Mouse (Mus musculus) limb, embryonic 13.5 days (tissue): Measurements from ENCODE around the gene Cbfb. TPM values are rescaled to one million over a fixed set of nuclear protein-coding genes. Genes with fewer than 3 reads are reported as not detected.
A peak's percentile ranks its signal among the peaks of the same experiment; 100 is the strongest.
"Not testable (repeated sequence)": the region's sequence is repeated elsewhere in the genome, so short reads cannot be mapped to it uniquely, and the experiment has no call there.

Experiments used
- ATAC-seq: fragments of 200-750 bp; cut with Nextera tagmentation; 2 replicates; pipeline ENCODE4 v1.8.0; 2017; ENCODE audit warnings: low read depth, moderate number of reproducible peaks, moderate TSS enrichment; ENCODE audit not compliant: low FRiP score
- H3K27ac ChIP-seq: fragments of 300-500 bp; sonication (generic); 2 replicates; pipeline ENCODE4 v1.5.1; 2015; ENCODE audit warnings: inconsistent platforms, mild to moderate bottlenecking, moderate library complexity
- H3K27me3 ChIP-seq: fragments of 300-500 bp; sonication (generic); 2 replicates; pipeline ENCODE4 v1.6.1; 2015; ENCODE audit warnings: mild to moderate bottlenecking, inconsistent platforms
- H3K36me3 ChIP-seq: fragments of 300-500 bp; sonication (generic); 2 replicates; pipeline ENCODE4 v1.6.1; 2015; ENCODE audit warnings: inconsistent platforms, mild to moderate bottlenecking, moderate library complexity
- H3K4me1 ChIP-seq: fragments of 300-500 bp; sonication (generic); 2 replicates; pipeline ENCODE4 v1.6.1; 2015; ENCODE audit warnings: inconsistent platforms
- H3K4me2 ChIP-seq: fragments of 300-500 bp; sonication (generic); replicated peaks from 2 replicates; pipeline ENCODE4 v1.6.1; 2015; ENCODE audit warnings: inconsistent platforms, mild to moderate bottlenecking, moderate library complexity
- H3K4me3 ChIP-seq: fragments of 300-500 bp; sonication (generic); 2 replicates; pipeline ENCODE4 v1.5.1; 2015; ENCODE audit warnings: moderate library complexity, mild to moderate bottlenecking, inconsistent platforms
- H3K9ac ChIP-seq: fragments of 300-500 bp; sonication (generic); 2 replicates; pipeline ENCODE4 v1.6.1; 2015; ENCODE audit warnings: mild to moderate bottlenecking, inconsistent platforms
- H3K9me3 ChIP-seq: fragments of 300-500 bp; sonication (generic); 2 replicates; pipeline ENCODE4 v1.6.1; 2016; ENCODE audit warnings: inconsistent platforms
- WGBS: fragments of 180-500 bp; shearing (Covaris S2); methylation state at CpG from one replicate; pipeline ENCODE4 v1.1.7; 2015; 5-methylcytosine and 5-hydroxymethylcytosine counted together
- polyA plus RNA-seq: library from polyadenylated mRNA; unstranded; fragments of >200 nt; fragmentation: Nextera tagmentation; extraction: Ambion mirVana; gene quantifications from 2 replicates; pipeline ENCODE4 v1.2.1, GENCODE M21; 2015

Gene Cbfb
- polyA plus RNA-seq, 1 experiment from 2014 or later, result 97.1 TPM

DNA sequence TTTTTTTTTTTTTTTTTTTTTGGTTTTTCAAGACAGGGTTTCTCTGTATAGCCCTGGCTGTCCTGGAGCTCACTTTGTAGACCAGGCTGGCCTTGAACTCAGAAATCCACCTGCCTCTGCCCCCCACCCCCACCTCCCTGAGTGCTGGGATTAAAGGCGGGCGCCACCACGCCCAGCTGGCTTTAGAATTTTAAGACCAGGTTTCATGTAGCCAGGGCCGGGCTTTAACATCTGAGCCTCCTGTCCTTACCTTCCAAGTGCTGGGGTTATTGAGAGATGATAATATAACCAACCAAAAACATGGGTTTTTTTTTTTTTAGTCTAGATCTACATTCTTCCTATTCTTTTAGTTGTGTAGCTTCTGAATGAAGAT is 61.8 kb downstream of the Cbfb start:
- ATAC-seq, H3K27me3 ChIP-seq, H3K9me3 ChIP-seq, H3K27ac ChIP-seq, H3K9ac ChIP-seq, H3K4me2 ChIP-seq, H3K4me3 ChIP-seq, H3K4me1 ChIP-seq: not testable (repeated sequence)
- H3K36me3 ChIP-seq, result peaks cover 24% of the 10 kb centered on the region
- 79% methylated on average over 4 of the region's 4 CpGs for WGBS

DNA sequence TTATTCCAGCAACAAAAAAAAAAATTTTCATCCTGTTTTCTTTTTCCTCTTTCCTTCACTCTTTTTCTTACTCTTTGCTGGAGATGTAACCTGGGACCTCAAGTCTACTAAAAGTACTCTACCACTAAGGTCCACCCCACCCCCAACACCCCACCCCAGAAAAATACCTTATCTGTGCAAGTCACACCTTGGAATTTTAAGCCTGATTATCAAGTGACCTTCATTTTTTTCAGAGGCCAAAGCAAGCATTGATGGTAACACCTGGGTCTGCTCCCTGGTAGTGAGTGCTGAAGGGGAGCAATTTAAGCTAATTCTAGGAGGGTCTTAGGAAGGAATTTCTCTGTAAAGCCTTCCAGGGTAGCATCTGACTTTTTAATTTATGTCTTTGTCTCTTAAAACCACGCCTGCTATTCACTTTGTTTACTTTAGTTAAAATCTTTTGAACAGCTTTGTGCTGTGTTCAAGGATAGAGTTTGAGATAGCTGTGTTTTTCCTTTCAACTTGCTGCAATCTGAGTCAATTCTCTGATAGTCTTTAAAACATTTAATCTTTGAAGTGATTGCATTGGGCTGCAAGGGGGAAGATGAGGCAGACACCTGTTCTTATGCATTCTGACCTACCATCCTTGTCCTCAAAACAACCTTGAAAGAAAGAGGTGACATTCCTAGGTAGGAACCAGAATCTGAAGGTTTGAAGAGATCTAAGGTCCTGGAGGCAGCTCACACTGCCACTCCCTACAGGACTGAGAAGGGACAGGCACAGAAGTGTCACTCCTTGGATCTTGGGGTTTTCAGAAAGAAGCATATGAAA is 62.9 kb downstream of the Cbfb start:
- WGBS, result 49% methylated on average over 1 of the region's 1 CpGs
- Histone ChIP-seq H3K4me3 (no peak overlapping the region), H3K36me3 (peaks cover 27% of the 10 kb centered on the region), H3K27me3 (no peaks in the 10 kb centered on the region), H3K9me3 (no peaks in the 10 kb centered on the region), H3K27ac (no peak overlapping the region), H3K4me1 (no peaks in the 10 kb centered on the region), H3K4me2 (no peak overlapping the region), H3K9ac (no peak overlapping the region)
- ATAC-seq, result no peak

DNA sequence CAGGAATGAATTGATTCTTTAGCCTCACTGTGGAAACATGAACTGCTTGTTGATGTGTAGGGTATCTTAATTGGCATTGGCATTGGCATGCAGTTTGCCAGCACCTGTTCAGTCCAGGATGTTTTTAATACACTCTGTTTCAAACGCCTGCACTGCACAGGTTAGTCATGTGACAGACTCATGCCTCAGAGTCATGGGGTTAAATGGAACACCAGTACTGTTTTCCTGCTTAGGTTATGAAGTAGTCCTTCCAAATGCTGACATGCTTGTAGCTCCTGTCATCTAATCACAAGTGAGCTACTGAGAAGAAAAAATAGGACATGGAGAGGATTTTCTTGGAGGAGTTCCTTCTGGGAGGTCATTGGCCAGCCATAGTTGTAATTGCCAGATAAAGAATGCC is 64.7 kb downstream of the Cbfb start:
- H3K9ac ChIP-seq, result no peak overlapping the region
- 68% methylated on average over 1 of the region's 1 CpGs for WGBS
- H3K27me3 ChIP-seq, result no peaks in the 10 kb centered on the region
- ATAC-seq, result no peak
- no peaks in the 10 kb centered on the region for H3K4me1 ChIP-seq
- H3K27ac ChIP-seq, result no peak overlapping the region
- peaks cover 43% of the 10 kb centered on the region for H3K36me3 ChIP-seq
- no peak overlapping the region for H3K4me3 ChIP-seq
- no peak overlapping the region for H3K4me2 ChIP-seq
- no peaks in the 10 kb centered on the region for H3K9me3 ChIP-seq

DNA sequence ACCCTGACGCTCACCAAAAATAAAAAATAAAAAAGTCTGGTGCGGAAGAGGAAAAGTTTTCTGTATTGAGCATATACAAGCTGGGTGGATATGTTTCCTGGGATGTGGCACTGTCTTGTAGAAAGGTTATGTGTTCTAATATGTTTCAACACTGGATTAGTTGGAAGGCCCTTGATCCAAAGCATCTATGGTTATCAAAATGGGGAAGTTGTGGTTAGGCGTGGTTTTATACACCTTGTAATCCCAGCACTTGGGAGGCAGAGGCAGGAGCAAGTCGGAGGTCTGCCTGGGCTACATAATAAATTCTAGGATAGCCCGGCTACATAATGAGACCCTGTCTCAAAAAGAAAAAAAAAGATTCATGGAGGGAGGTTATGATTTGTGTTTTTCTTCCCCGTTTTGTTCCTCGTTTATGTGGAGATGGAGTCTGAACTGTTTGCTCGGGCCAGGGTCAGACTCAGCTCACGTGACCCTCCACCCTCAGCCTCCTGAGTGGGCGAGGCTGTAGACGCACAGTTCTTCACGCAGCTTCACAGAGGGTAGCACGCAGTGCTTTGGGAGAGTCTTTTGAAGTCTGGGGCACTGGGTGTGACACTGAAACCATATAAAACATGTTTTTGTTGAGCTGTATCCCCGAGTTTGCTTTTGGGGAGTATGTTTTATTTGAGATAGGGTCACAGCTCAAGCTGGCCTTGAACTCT is 67.1 kb downstream of the Cbfb start:
- Histone ChIP-seq H3K27me3 (no peaks in the 10 kb centered on the region), H3K36me3 (peaks cover 64% of the 10 kb centered on the region), H3K4me3 (no peak overlapping the region), H3K4me1 (no peaks in the 10 kb centered on the region), H3K4me2 (no peak overlapping the region), H3K27ac (no peak overlapping the region), H3K9me3 (no peaks in the 10 kb centered on the region), H3K9ac (no peak overlapping the region)
- 94% methylated on average over 14 of the region's 14 CpGs for WGBS
- ATAC-seq, result no peak

DNA sequence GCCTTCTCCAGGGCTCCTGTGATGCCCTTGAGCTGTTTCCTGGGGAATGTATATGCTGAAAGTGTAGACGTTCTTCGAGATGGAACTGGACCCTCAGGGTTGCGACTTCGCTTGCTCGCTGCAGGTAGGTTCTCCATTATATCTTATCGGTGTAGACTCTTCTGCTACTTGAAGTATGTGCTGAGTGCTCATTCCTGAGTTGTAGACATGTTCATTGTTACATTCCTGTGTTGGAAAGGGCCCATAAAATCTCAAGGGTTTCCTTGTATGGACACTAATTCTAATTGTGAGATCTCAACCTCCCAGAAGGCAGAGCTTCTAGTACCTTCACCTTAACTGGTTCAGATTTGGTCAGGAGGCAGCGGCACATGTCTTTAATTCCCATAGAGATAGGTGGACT is 70.5 kb downstream of the Cbfb start:
- no peaks in the 10 kb centered on the region for H3K27me3 ChIP-seq
- no peak for ATAC-seq
- no peaks in the 10 kb centered on the region for H3K9me3 ChIP-seq
- no peak overlapping the region for H3K4me3 ChIP-seq
- 97% methylated on average over 7 of the region's 7 CpGs for WGBS
- no peak overlapping the region for H3K4me2 ChIP-seq
- H3K27ac ChIP-seq, result no peak overlapping the region
- no peaks in the 10 kb centered on the region for H3K4me1 ChIP-seq
- peaks cover 56% of the 10 kb centered on the region for H3K36me3 ChIP-seq
- no peak overlapping the region for H3K9ac ChIP-seq

DNA sequence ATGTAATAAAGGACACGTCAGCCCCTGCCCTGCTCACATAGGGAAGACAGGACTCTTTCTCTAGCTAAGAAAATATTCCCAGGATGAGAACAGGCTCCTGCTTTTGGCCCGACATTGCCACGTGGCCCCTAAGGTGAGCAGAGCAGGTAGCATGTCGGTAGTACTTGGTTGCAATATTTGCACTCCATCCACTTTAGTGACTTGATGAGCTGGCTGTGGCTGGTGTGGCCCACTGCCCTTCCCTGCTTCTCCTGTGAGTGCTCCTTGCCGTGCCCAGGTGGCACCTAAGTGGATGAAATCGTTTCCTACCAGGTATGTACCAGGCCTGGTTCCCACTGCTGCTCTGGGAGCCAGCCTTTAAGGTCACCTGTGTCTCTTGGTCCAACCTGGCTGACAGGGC is 81.5 kb downstream of the Cbfb start:
- H3K4me1 ChIP-seq, result peaks cover 20% of the 10 kb centered on the region
- WGBS, result 91% methylated on average over 6 of the region's 6 CpGs
- ATAC-seq, result no peak

DNA sequence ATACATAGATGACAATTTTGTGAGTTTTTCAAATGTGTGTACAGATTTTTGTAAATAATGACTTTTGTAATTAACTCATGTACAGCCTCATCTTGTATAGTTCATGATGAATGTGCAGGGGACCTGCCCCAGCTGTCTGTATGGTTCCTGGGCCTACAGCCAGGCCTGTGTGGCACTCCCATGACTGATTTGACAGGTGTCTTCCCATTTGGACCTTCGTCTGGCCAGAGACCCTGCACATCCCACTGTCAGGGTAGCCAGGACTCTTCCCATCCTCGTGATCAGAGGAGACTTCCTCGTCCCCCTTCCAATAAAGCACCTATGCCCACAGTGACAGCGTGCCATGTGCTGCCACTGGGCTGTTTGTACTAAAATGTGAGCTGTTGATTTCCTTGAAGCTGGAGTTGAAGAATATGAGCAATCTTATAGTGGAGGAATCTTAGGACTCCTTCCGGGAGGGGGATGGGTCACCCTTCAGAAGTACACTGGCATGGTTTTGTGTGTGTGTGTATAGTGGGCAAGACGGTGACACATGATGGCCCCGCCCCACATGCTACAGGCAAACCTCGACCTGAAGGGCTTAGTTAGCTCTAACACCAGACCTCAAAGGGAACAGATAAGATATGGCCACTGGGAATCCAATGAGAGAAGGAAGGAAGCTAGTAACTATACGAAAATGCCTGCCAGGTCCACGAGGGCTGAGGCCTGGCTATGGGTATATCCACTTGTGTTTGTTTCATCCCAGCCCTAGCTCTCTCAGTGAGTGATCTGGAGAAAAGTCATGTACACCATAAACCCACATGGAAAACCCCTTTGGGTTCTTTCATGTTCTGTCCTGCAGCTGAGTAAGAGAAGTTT is 82.4 kb downstream of the Cbfb start:
- Histone ChIP-seq H3K4me2 (peak overlapping the region; percentile 90), H3K36me3 (peaks cover 53% of the 10 kb centered on the region), H3K9me3 (no peaks in the 10 kb centered on the region), H3K27ac (no peak overlapping the region), H3K9ac (0 out of 2 replicates have a peak overlapping the region, but pooled peaks have one; percentile 76), H3K4me3 (no peak overlapping the region), H3K4me1 (peaks cover 20% of the 10 kb centered on the region), H3K27me3 (peaks cover 21% of the 10 kb centered on the region)
- WGBS, result 87% methylated on average over 10 of the region's 10 CpGs
- no peak for ATAC-seq

More for the DNA sequence above, 81.5 kb downstream of the Cbfb start:
- Histone ChIP-seq H3K9ac (no peak overlapping the region), H3K4me2 (no peak overlapping the region), H3K9me3 (no peaks in the 10 kb centered on the region), H3K4me3 (no peak overlapping the region), H3K27ac (no peak overlapping the region), H3K36me3 (peaks cover 60% of the 10 kb centered on the region), H3K27me3 (peaks cover 13% of the 10 kb centered on the region)

DNA sequence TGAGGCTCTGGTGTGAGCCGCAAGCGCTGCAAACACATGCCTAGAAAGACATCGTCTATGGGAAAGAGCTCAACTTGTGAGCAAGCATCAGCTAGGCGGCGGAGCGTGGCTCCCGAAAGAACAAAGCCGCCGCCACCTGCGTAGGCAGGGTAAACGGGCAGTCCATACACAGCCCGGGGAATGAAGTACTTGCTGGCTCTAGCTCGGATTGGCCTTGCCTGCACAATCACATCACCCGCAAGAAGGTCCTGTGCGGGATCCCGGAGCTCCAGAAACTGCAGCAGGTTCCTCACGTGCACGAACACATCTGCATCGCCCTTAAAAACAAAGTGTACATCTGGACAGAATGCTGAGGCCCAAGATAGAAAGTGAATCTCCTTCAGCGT is 83.3 kb downstream of the Cbfb start:
- Histone ChIP-seq H3K4me1 (peaks cover 23% of the 10 kb centered on the region), H3K4me3 (peak overlapping the region; percentile 63), H3K9me3 (no peaks in the 10 kb centered on the region), H3K9ac (peak overlapping the region; percentile 76), H3K27ac (no peak overlapping the region; the same call in 1 of the 2 replicates), H3K36me3 (peaks cover 44% of the 10 kb centered on the region), H3K27me3 (peaks cover 30% of the 10 kb centered on the region), H3K4me2 (peak overlapping the region; percentile 90)
- no peak for ATAC-seq
- WGBS, result 35% methylated on average over 20 of the region's 20 CpGs

DNA sequence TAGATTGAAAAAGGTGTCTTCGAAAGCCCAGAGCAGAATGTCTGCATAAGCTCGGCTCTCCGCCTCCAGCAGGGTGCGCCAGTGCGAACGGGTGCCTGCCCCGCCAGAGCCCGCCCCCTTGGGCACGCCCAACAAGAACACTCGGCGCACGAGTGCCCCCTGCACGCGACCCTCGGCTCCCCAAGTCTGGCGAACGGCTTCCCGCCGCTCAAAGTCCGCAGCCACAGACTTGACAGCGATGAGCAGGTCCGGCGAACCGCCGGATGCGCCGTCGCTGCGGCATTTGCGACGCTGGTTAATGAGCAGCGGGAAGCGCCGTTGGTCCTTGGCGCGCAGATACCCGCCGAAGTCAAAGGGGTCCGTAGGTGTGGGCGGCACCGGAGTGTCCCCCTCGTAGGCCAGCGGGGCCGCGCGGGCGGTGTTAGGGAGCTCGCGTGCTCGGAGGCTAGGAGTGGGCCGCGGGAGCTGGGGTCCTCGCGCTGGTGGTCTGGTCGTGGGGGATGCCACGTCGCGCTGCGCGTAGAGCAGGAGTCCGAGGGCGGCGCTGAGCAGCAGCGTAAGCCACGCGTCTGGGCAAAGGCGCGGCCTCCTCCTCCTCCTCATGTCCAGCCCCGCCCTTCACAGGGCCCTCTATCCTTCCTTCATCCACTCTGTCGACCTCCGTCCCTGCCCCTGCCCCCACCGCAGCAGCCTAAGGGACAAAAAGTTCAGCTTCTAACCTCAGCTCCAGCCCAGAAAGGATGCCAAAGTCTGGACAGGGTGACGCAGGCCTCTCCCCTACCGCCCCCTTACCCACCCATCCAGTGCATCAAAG is 83.9 kb downstream of the Cbfb start:
- peaks cover 38% of the 10 kb centered on the region for H3K36me3 ChIP-seq
- under 1% methylated on average over 73 of the region's 74 CpGs for WGBS
- no peaks in the 10 kb centered on the region for H3K9me3 ChIP-seq
- peak; percentile 87 for ATAC-seq
- H3K4me2 ChIP-seq, result peak overlapping the region; percentile 90
- H3K4me3 ChIP-seq, result peak overlapping the region; percentile 63
- peaks cover 36% of the 10 kb centered on the region for H3K27me3 ChIP-seq
- H3K9ac ChIP-seq, result peak overlapping the region; percentile 76
- peaks cover 29% of the 10 kb centered on the region for H3K4me1 ChIP-seq
- H3K27ac ChIP-seq, result peak overlapping the region; percentile 84

DNA sequence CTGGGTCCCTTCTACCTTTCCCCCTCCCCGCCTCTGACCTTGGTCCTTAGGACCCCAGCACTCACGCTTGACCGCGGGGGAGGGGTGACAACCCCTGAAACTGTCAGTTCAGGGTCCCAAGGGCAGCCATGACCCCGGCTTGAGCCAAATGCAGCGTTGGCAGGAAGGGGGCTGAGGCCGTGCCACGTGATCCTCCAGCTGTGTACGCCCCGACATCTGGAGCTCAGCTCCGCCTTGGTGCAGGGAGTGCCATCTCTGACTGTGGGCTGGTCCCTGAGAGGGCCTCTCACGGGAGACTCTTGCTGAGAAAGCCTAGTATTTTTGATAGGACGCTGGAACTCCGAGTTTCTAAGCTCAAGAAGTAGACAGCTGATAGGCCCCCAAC is 84.5 kb downstream of the Cbfb start, which contains the start of gene B3gnt9:
TSS of gene B3gnt9 (minus strand) at position 188 of the 385 bp plus-strand sequence.
- H3K27ac ChIP-seq, result peak within 1 kb of the TSS; percentile 84
- 1% methylated on average over 14 of the region's 14 CpGs for WGBS
- H3K9ac ChIP-seq, result peak within 1 kb of the TSS; percentile 76
- no peaks in the 10 kb centered on the region for H3K9me3 ChIP-seq
- H3K4me1 ChIP-seq, result peaks cover 35% of the 10 kb centered on the region
- H3K4me3 ChIP-seq, result peak within 1 kb of the TSS; percentile 63
- peaks cover 32% of the 10 kb centered on the region for H3K36me3 ChIP-seq
- H3K27me3 ChIP-seq, result peaks cover 42% of the 10 kb centered on the region
- ATAC-seq, result peak; percentile 77
- peak within 1 kb of the TSS; percentile 90 for H3K4me2 ChIP-seq

DNA sequence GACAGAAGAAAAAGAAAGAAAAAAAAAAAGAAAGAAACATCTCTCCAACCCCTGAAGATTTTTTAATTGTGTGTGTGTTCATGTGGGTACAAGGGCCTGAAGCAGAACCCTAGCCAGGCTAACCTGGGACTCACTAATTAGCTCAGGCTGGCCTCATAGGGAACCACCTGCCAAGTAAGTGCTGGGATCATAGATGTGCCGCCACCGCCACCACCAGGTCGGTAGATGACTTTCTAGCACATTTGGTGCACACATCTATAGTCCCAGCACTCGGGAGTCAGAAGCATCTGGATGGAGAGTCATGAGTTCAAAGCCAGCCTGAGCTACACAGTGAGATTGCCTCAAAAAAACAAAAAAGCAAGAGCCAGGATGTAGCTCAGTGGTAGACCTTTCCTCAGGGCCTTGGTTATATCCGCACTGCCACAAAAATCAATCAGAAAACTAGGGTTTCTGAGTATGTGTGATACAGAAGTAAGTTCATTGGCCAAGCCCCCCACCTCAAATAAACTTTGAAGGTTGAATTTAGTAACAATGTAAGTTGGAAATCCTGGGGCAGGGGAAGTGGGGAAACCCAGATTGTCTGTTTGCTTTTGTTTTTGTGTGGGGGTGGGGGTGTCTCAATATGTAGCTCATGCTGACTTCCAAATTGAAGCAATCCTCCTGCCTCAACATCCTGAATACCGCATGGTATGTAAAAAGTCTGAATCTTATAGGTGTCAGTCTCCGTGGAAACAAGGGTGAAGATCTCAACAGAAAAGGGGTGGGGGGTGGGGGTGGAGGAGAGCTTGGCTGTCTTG is 87.0 kb downstream of the Cbfb start:
- Histone ChIP-seq H3K9ac (no peak overlapping the region), H3K27ac (no peak overlapping the region), H3K4me1 (peaks cover 36% of the 10 kb centered on the region), H3K4me3 (no peak overlapping the region), H3K27me3 (peaks cover 64% of the 10 kb centered on the region), H3K36me3 (peaks cover 8% of the 10 kb centered on the region), H3K4me2 (no peak overlapping the region), H3K9me3 (peaks cover 5% of the 10 kb centered on the region; the same call in 1 of the 2 replicates)
- 71% methylated on average over 7 of the region's 7 CpGs for WGBS
- ATAC-seq, result no peak
